In the genomic region with DNA sequence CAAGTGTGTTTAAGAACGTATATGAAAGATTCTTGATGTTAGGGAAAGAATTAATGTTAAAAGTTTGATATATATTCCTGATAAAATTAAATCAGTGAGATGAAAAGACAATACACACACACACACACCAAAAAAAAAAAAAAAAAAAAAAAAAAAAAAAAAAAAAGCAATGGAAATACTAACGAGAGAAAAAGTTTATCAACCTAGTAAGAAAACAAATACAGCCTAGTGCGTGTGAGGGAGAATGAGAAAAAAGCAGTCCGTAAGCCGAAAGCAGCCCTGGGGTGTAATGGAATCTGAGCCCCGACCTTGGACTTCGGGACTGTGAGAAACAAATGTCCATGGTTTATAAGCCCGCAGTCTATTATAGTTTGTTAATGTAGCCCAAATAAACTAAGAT, we compare ENCODE assay signal across 9 mouse cellular contexts. TPM values are rescaled to one million over a fixed set of nuclear protein-coding genes. Genes with fewer than 3 reads are reported as not detected.
DNase-seq lines count a peak whose midpoint lies in the region; ATAC-seq and TF ChIP-seq lines count a peak whose summit lies in the region.
"Had no signal": no experiment of that assay in that cellular context is flagged by ENCODE, and none has a peak within 500 bp of the region (broad histone marks: within the 10 kb centered on the region; RNA-seq: fewer than 3 reads in every experiment).

No protein-coding gene starts in this region.

- peak overlapping the region; percentile 72 for H3K4me2 ChIP-seq in intestine, embryonic 14.5 days (ENCODE audit: low read length)
- H3K4me2 ChIP-seq in intestine, postnatal 0 days (replicated peaks; ENCODE audit: low read depth): no peak overlapping the region
- H3K4me2 ChIP-seq in limb, embryonic 14.5 days (replicated peaks; ENCODE audit: low read depth, low read length, severe bottlenecking): peak overlapping the region; percentile 82; the same call in 1 of the 2 replicates
- H3K4me2 ChIP-seq in stomach, embryonic 16.5 days (ENCODE audit: low read depth, low read length): peak overlapping the region; percentile 81

- H3K9ac ChIP-seq in intestine, embryonic 14.5 days (ENCODE audit: low read length): no peak overlapping the region
- no peak overlapping the region for H3K9ac ChIP-seq in intestine, postnatal 0 days (ENCODE audit: low read depth, low read length)
- no peak overlapping the region for H3K9ac ChIP-seq in limb, embryonic 14.5 days (ENCODE audit: low read depth, low read length, severe bottlenecking)
- H3K9ac ChIP-seq in stomach, embryonic 16.5 days (ENCODE audit: low read length): no peak overlapping the region

- peak overlapping the region; percentile 88 for H3K4me3 ChIP-seq in intestine, embryonic 14.5 days (ENCODE audit: low read depth, low read length)
- no peak overlapping the region for H3K4me3 ChIP-seq in intestine, postnatal 0 days (ENCODE audit: low read depth, low read length)
- H3K4me3 ChIP-seq in limb, embryonic 14.5 days (replicated peaks; ENCODE audit: low read length): peak overlapping the region; percentile 69; the same call in 1 of the 2 replicates
- no peak overlapping the region for H3K4me3 ChIP-seq in stomach, embryonic 16.5 days (replicated peaks; ENCODE audit: low read length)

- WGBS in intestine, embryonic 14.5 days: 74% methylated on average over 8 of the region's 8 CpGs
- WGBS in intestine, postnatal 0 days: 68% methylated on average over 8 of the region's 8 CpGs
- 71% methylated on average over 8 of the region's 8 CpGs for WGBS in limb, embryonic 14.5 days
- WGBS in stomach, embryonic 16.5 days: 69% methylated on average over 8 of the region's 8 CpGs

- no peaks in the 10 kb centered on the region for H3K27me3 ChIP-seq in intestine, embryonic 14.5 days (replicated peaks; ENCODE audit: control insufficient read depth, insufficient read depth, low read length)
- H3K27me3 ChIP-seq in intestine, postnatal 0 days (replicated peaks; ENCODE audit: control insufficient read depth, insufficient read depth, low read length): no peaks in the 10 kb centered on the region
- no peaks in the 10 kb centered on the region for H3K27me3 ChIP-seq in limb, embryonic 14.5 days (ENCODE audit: control insufficient read depth, insufficient read depth, low read length)
- no peaks in the 10 kb centered on the region for H3K27me3 ChIP-seq in stomach, embryonic 16.5 days (ENCODE audit: control insufficient read depth, insufficient read depth, low read length)

- no peak for TF ChIP-seq CTCF in intestine, postnatal 0 days (IDR thresholded peaks at IDR 0.05; ENCODE audit: low read depth)

- TF ChIP-seq POLR2A in limb, embryonic 14.5 days (IDR thresholded peaks at IDR 0.05; ENCODE audit: borderline replicate concordance, extremely low read depth, insufficient read depth, insufficient read length): no peak

- no peak overlapping the region for H3K27ac ChIP-seq in intestine, embryonic 14.5 days (ENCODE audit: low read depth)
- H3K27ac ChIP-seq in intestine, postnatal 0 days (ENCODE audit: low read depth, low read length): no peak overlapping the region
- no peak overlapping the region for H3K27ac ChIP-seq in limb, embryonic 14.5 days (replicated peaks; ENCODE audit: low read depth, low read length)
- H3K27ac ChIP-seq in stomach, embryonic 16.5 days (ENCODE audit: low read length): no peak overlapping the region

- peaks cover 4% of the 10 kb centered on the region; the same call in 1 of the 2 replicates for H3K4me1 ChIP-seq in intestine, embryonic 14.5 days (replicated peaks; ENCODE audit: control insufficient read depth, insufficient read depth, low read length)
- no peaks in the 10 kb centered on the region for H3K4me1 ChIP-seq in intestine, postnatal 0 days (replicated peaks; ENCODE audit: control insufficient read depth, insufficient read depth, low read length)
- H3K4me1 ChIP-seq in limb, embryonic 14.5 days (ENCODE audit: control insufficient read depth, insufficient read depth, low read length): peaks cover 11% of the 10 kb centered on the region
- peaks cover 9% of the 10 kb centered on the region; the same call in 1 of the 2 replicates for H3K4me1 ChIP-seq in stomach, embryonic 16.5 days (ENCODE audit: control insufficient read depth, insufficient read depth, low read length)

- no peaks in the 10 kb centered on the region for H3K36me3 ChIP-seq in intestine, embryonic 14.5 days (ENCODE audit: control insufficient read depth, insufficient read depth, low read length)
- no peaks in the 10 kb centered on the region for H3K36me3 ChIP-seq in intestine, postnatal 0 days (ENCODE audit: control insufficient read depth, insufficient read depth)
- H3K36me3 ChIP-seq in limb, embryonic 14.5 days (ENCODE audit: control insufficient read depth, insufficient read depth, low read length): no peaks in the 10 kb centered on the region
- H3K36me3 ChIP-seq in stomach, embryonic 16.5 days (ENCODE audit: control insufficient read depth, insufficient read depth, low read length): no peaks in the 10 kb centered on the region
- H3K36me3 ChIP-seq: G1E had no signal

- DNase-seq in intestine, embryonic 14.5 days (ENCODE audit: low spot score): no peak
- peak; percentile 1 for DNase-seq in urinary bladder, postnatal 14 days (ENCODE audit: low spot score)
- DNase-seq in urinary bladder, postnatal 25 days (ENCODE audit: low spot score): no peak
- DNase-seq in limb, embryonic 14.5 days (ENCODE audit: low spot score): no peak
- DNase-seq in MN1 (ENCODE audit: low spot score): no peak

- ATAC-seq in intestine, embryonic 14.5 days (replicated peaks; ENCODE audit: low FRiP score, low TSS enrichment, low read depth): no peak; the same call in 1 of the 2 replicates
- ATAC-seq in intestine, postnatal 0 days: no peak
- ATAC-seq in limb, embryonic 14.5 days (ENCODE audit: low FRiP score, low read depth): no peak
- ATAC-seq in stomach, embryonic 16.5 days (ENCODE audit: insufficient read depth, low FRiP score): no peak
- no peak for ATAC-seq in monocyte, adult 5-6 weeks (replicated peaks; ENCODE audit: insufficient number of reproducible peaks, low FRiP score, low TSS enrichment, poor library complexity, severe bottlenecking)

- no peaks in the 10 kb centered on the region for H3K9me3 ChIP-seq in intestine, embryonic 14.5 days (ENCODE audit: control insufficient read depth, low read length)
- H3K9me3 ChIP-seq in intestine, postnatal 0 days (ENCODE audit: control insufficient read depth): no peaks in the 10 kb centered on the region
- H3K9me3 ChIP-seq in limb, embryonic 14.5 days (ENCODE audit: control insufficient read depth, low read length): no peaks in the 10 kb centered on the region
- H3K9me3 ChIP-seq in stomach, embryonic 16.5 days (replicated peaks; ENCODE audit: control insufficient read depth, low read length): no peaks in the 10 kb centered on the region
- H3K9me3 ChIP-seq: G1E had no signal

RNA-seq across cellular contexts. Expression of gene Slc31a2, which starts 23.2 kb away (rescaled TPM):
- polyA plus RNA-seq in intestine, embryonic 14.5 days (2014; fragmentation: Nextera tagmentation; extraction: Ambion mirVana): 13.6 and 14.5 TPM in 2 replicates
- 16.1 and 17.8 TPM in 2 replicates for polyA plus RNA-seq in intestine, postnatal 0 days (2015; fragmentation: Nextera tagmentation; extraction: Ambion mirVana)
- 14.4 and 15.8 TPM in 2 replicates for polyA plus RNA-seq in limb, embryonic 14.5 days (2012; rRNA removed)
- polyA plus RNA-seq in limb, embryonic 14.5 days (2014; fragmentation: Nextera tagmentation; extraction: Ambion mirVana): 15.2 and 15.6 TPM in 2 replicates
- 28.0 and 28.3 TPM in 2 replicates for polyA plus RNA-seq in stomach, embryonic 16.5 days (2015; fragmentation: Nextera tagmentation; extraction: Ambion mirVana)
- 20.9 to 21.7 TPM (median 21.4 TPM) in 3 replicates for total RNA-seq in monocyte, adult 5-6 weeks (2017)

RNA-seq across cellular contexts. Expression of gene Zfp37, which starts 54.7 kb away (rescaled TPM):
- 9.9 and 12.4 TPM in 2 replicates for polyA plus RNA-seq in intestine, embryonic 14.5 days (2014; fragmentation: Nextera tagmentation; extraction: Ambion mirVana)
- polyA plus RNA-seq in intestine, postnatal 0 days (2015; fragmentation: Nextera tagmentation; extraction: Ambion mirVana): 2.4 and 3.1 TPM in 2 replicates
- 6.2 and 7.2 TPM in 2 replicates for polyA plus RNA-seq in limb, embryonic 14.5 days (2012; rRNA removed)
- 9.5 and 12.0 TPM in 2 replicates for polyA plus RNA-seq in limb, embryonic 14.5 days (2014; fragmentation: Nextera tagmentation; extraction: Ambion mirVana)
- polyA plus RNA-seq in stomach, embryonic 16.5 days (2015; fragmentation: Nextera tagmentation; extraction: Ambion mirVana): 6.6 and 7.7 TPM in 2 replicates
- total RNA-seq in monocyte, adult 5-6 weeks (2017): not detected in 3 replicates
- polyA plus RNA-seq: G1E had no signal

Comparison
In these comparisons a context has a peak if more than half of its experiments do, and no peak if none do; other contexts are left out.
1. H3K4me3 ChIP-seq: peak in intestine, embryonic 14.5 days (single experiment) and limb, embryonic 14.5 days (single experiment); none in intestine, postnatal 0 days (single experiment) and stomach, embryonic 16.5 days (single experiment).